Mouse (Mus musculus): ENCODE results near the gene Rpl14.

DNA sequence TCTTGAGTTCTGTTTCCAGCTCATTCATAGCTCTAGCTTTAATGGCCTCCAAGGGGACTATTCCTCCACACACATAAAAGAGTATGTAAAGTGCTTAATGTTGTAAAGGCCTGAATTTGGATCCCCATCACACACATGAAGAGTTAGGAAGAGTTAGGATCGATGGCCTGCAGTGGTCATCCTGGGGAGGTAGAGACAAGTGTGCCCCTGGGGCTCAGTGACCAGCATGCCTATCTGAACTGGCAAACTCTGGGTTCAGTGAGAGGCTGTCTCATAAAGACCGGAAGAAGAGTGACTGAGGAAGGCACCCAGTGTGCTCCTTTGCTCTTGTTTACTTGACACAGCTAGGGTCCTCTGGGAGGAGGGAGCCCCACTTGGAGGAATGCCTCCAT is 914 bp upstream of the Rpl14 start:
- TF ChIP-seq CTCF (IDR thresholded peaks at IDR 0.05; ENCODE audit: low read depth, low read length): 0 out of 2 replicates have a peak, but pooled peaks have one; percentile 38
- no peak for TF ChIP-seq POLR2A (IDR thresholded peaks at IDR 0.05; ENCODE audit: borderline replicate concordance, low read depth, low read length)

All from bone marrow macrophage, adult 2 months (primary cell).